Mouse (Mus musculus) left cerebral cortex, adult 2 months (tissue): ENCODE results near the gene Nfya. TPM values are rescaled to one million over a fixed set of nuclear protein-coding genes. Genes with fewer than 3 reads are reported as not detected.

Experiments used
- DNase-seq, 2 experiments: peaks; one replicate each; pipeline ENCODE4 v3.0.0; 2021 to 2022; ENCODE audit warnings: low spot score in 2 of 2, mixed read lengths in 1 of 2; ENCODE audit errors: extremely low spot score in 1 of 2
- H3K27ac ChIP-seq: fragments of 200-600 bp; 2 replicates; pipeline ENCODE4 v1.8.1; 2022
- H3K4me3 ChIP-seq: fragments of 200-600 bp; 2 replicates; pipeline ENCODE4 v1.8.1; 2022
- CTCF ChIP-seq: fragments of 200-600 bp; IDR thresholded peaks from 2 replicates; pipeline ENCODE4 v1.8.1; 2022; ENCODE audit warnings: antibody characterized with exemption, mild to moderate bottlenecking, moderate library complexity
- intact Hi-C: fragments of 180-260 bp; cut with DNase I; formaldehyde crosslinking; loops from one replicate; pipeline ENCODE4 v1.15.1; 2025
- total RNA-seq, 2 experiments: library from RNA; stranded (reverse); gene quantifications; 2 replicates each; pipeline ENCODE4 v1.2.3; 2021

Nfya gene
- total RNA-seq, 2 experiments from 2014 or later, result 24.3 to 24.9 TPM

- no peak for DNase-seq
- H3K4me3 ChIP-seq, result no peak overlapping the region
- intact Hi-C loops, result no loop called here
- H3K27ac ChIP-seq, result no peak overlapping the region
- TF ChIP-seq CTCF, result no peak
These were observed 30.7 kb downstream of the Nfya start for GRCm38 (mm10) chr17:48379050-48379449.

- DNase-seq, result no peak
These were observed 33.6 kb downstream of the Nfya start for GRCm38 (mm10) chr17:48376102-48376501.

GRCm38 (mm10) chr17:48372987-48373386, 36.7 kb downstream of the Nfya start:
- intact Hi-C loops, result loop anchor here (2.0 kb wide), 1 partner anchor 34 kb away; no protein-coding TSS in a partner anchor
- no peak for TF ChIP-seq CTCF
- DNase-seq, result peak; percentile 26 to 30
- peak overlapping the region; percentile 63 for H3K27ac ChIP-seq
- no peak overlapping the region for H3K4me3 ChIP-seq

More at GRCm38 (mm10) chr17:48376102-48376501, 33.6 kb downstream of the Nfya start:
- intact Hi-C loops, result loop anchor here (1.0 kb wide), 1 partner anchor 50 kb away; no protein-coding TSS in a partner anchor
- TF ChIP-seq CTCF, result no peak
- Histone ChIP-seq H3K4me3 (no peak overlapping the region), H3K27ac (peak overlapping the region; percentile 72; the same call in 1 of the 2 replicates)

GRCm38 (mm10) chr17:48371621-48372020, 38.1 kb downstream of the Nfya start:
- no peak for TF ChIP-seq CTCF
- Histone ChIP-seq H3K4me3 (no peak overlapping the region), H3K27ac (no peak overlapping the region)
- DNase-seq, result no peak
- intact Hi-C loops, result loop anchor here (2.0 kb wide), 1 partner anchor 35 kb away; no protein-coding TSS in a partner anchor

GRCm38 (mm10) chr17:48366806-48367205, 42.9 kb downstream of the Nfya start:
- intact Hi-C loops, result no loop called here
- no peak for DNase-seq
- no peak for TF ChIP-seq CTCF

GRCm38 (mm10) chr17:48365511-48366155, 44.1 kb downstream of the Nfya start:
- no peak overlapping the region for H3K27ac ChIP-seq

More at GRCm38 (mm10) chr17:48366806-48367205, 42.9 kb downstream of the Nfya start:
- H3K27ac ChIP-seq, result no peak overlapping the region
- no peak overlapping the region for H3K4me3 ChIP-seq

GRCm38 (mm10) chr17:48363421-48363965, 46.2 kb downstream of the Nfya start:
- H3K27ac ChIP-seq, result no peak overlapping the region
- no peak for TF ChIP-seq CTCF
- no peak for DNase-seq
- intact Hi-C loops, result no loop called here
- H3K4me3 ChIP-seq, result no peak overlapping the region

More at GRCm38 (mm10) chr17:48365511-48366155, 44.1 kb downstream of the Nfya start:
- no peak overlapping the region for H3K4me3 ChIP-seq
- intact Hi-C loops, result no loop called here
- TF ChIP-seq CTCF, result no peak
- DNase-seq, result no peak

- DNase-seq, result peak; percentile 36 to 37
These were observed 46.7 kb downstream of the Nfya start for GRCm38 (mm10) chr17:48362966-48363365.

GRCm38 (mm10) chr17:48362346-48362745, 47.4 kb downstream of the Nfya start:
- intact Hi-C loops, result no loop called here
- no peak for TF ChIP-seq CTCF
- H3K4me3 ChIP-seq, result no peak overlapping the region
- DNase-seq, result no peak
- no peak overlapping the region for H3K27ac ChIP-seq

More at GRCm38 (mm10) chr17:48362966-48363365, 46.7 kb downstream of the Nfya start:
- TF ChIP-seq CTCF, result no peak
- Histone ChIP-seq H3K27ac (no peak overlapping the region), H3K4me3 (no peak overlapping the region)
- intact Hi-C loops, result no loop called here

GRCm38 (mm10) chr17:48360462-48360861, 49.2 kb downstream of the Nfya start:
- no peak overlapping the region for H3K27ac ChIP-seq
- DNase-seq, result no peak
- no peak overlapping the region for H3K4me3 ChIP-seq
- TF ChIP-seq CTCF, result no peak
- intact Hi-C loops, result no loop called here

- no peak for TF ChIP-seq CTCF
- DNase-seq, result no peak
- H3K4me3 ChIP-seq, result no peak within 1 kb of the TSS
- intact Hi-C loops, result no loop called here
- H3K27ac ChIP-seq, result no peak within 1 kb of the TSS; the same call in 1 of the 2 replicates
These were observed 50.1 kb downstream of the Nfya start, which contains the start of gene Treml1 for GRCm38 (mm10) chr17:48359616-48360015. TSS of gene Treml1 (plus strand) at chr17:48359916.

- intact Hi-C loops, result no loop called here
- no peak overlapping the region for H3K4me3 ChIP-seq
- no peak for DNase-seq
- no peak overlapping the region; the same call in 1 of the 2 replicates for H3K27ac ChIP-seq
- TF ChIP-seq CTCF, result no peak
These were observed 51.8 kb downstream of the Nfya start for GRCm38 (mm10) chr17:48357892-48358291.
